Comparison of ENCODE assay signal across 8 mouse cellular contexts in genomic region chr2:181693339-181694280, GRCm38 (mm10). TPM values are rescaled to one million over a fixed set of nuclear protein-coding genes. Genes with fewer than 3 reads are reported as not detected.
DNase-seq lines count a peak whose midpoint lies in the region; TF ChIP-seq lines count a peak whose summit lies in the region.

Gene Rgs19, minus strand, starts transcription at chr2:181693977.

- TF ChIP-seq EP300 in MEL (IDR thresholded peaks at IDR 0.05; ENCODE audit: low read depth in 1 of 2, low read length in 2 of 2): peak in 1 of 2 experiments; percentile 41; a peak in 3 of 4 replicates

- under 1% methylated on average over 69 of the region's 75 CpGs for WGBS in hindbrain, embryonic 10.5 days

- TF ChIP-seq POLR2A in MEL (IDR thresholded peaks at IDR 0.05; ENCODE audit: control insufficient read depth in 1 of 2, insufficient read depth in 1 of 2, low read depth in 1 of 2, low read length in 2 of 2, poor library complexity in 1 of 2): peak; percentile 80 to 83; a peak in 3 of 4 replicates

- peaks cover 0 to 29% of the 10 kb centered on the region in 2 experiments; a peak in 3 of 4 replicates for H3K4me1 ChIP-seq in MEL (ENCODE audit: control insufficient read depth in 1 of 2, insufficient read depth in 2 of 2, low read length in 2 of 2)
- peaks cover 23% of the 10 kb centered on the region for H3K4me1 ChIP-seq in hindbrain, embryonic 10.5 days (replicated peaks)

- TF ChIP-seq CTCF in MEL (IDR thresholded peaks at IDR 0.05 in 2 of 3, conservative IDR thresholded peaks at IDR 0.05 in 1 of 3; ENCODE audit: control insufficient read depth in 1 of 3, insufficient read depth in 1 of 3, low read depth in 2 of 3, low read length in 3 of 3, poor library complexity in 1 of 3, severe bottlenecking in 1 of 3): 0 out of 6 replicates have a peak, but pooled peaks of 1 of the 3 experiments have one; percentile 2

- H3K4me3 ChIP-seq in MEL (ENCODE audit: control insufficient read depth in 1 of 2, insufficient read depth in 1 of 2, low read depth in 2 of 2, low read length in 2 of 2): peak within 1 kb of the TSS; percentile 82 to 90
- H3K4me3 ChIP-seq in hindbrain, embryonic 10.5 days: peak within 1 kb of the TSS; percentile 82

- no peak for TF ChIP-seq RAD21 in MEL (IDR thresholded peaks at IDR 0.05; ENCODE audit: low read depth, low read length)

- H3K36me3 ChIP-seq in MEL (ENCODE audit: control insufficient read depth in 1 of 2, insufficient read depth in 2 of 2, low read length in 2 of 2): peaks cover 0 to 23% of the 10 kb centered on the region in 2 experiments; a peak in 2 of 4 replicates
- H3K36me3 ChIP-seq in hindbrain, embryonic 10.5 days: peaks cover 25% of the 10 kb centered on the region

- H3K27ac ChIP-seq in MEL (ENCODE audit: control insufficient read depth, low read depth, low read length): peak within 1 kb of the TSS; percentile 84
- H3K27ac ChIP-seq in hindbrain, embryonic 10.5 days: peak within 1 kb of the TSS; percentile 93

- no peaks in the 10 kb centered on the region for H3K27me3 ChIP-seq in MEL (ENCODE audit: control insufficient read depth in 1 of 2, insufficient read depth in 2 of 2, low read length in 2 of 2)
- peaks cover 27% of the 10 kb centered on the region for H3K27me3 ChIP-seq in hindbrain, embryonic 10.5 days (ENCODE audit: insufficient read depth, poor library complexity, severe bottlenecking)

- H3K9ac ChIP-seq in MEL (ENCODE audit: control insufficient read depth, low read depth, low read length, poor library complexity, severe bottlenecking): peak within 1 kb of the TSS; percentile 93

- peak; percentile 94 for DNase-seq in MEL (ENCODE audit: low read depth, low spot score)
- peak; percentile 67 for DNase-seq in cerebellum, adult 9-10 months
- peak in 1 of 2 experiments; percentile 74 for DNase-seq in frontal cortex, adult 2 months (ENCODE audit: extremely low spot score in 1 of 2, low spot score in 1 of 2)
- peak; percentile 83 for DNase-seq in hindbrain, embryonic 10.5 days (ENCODE audit: low spot score)
- peak; percentile 77 to 80 for DNase-seq in layer of hippocampus, postnatal 14 days (ENCODE audit: low spot score in 2 of 2)
- peak; percentile 85 for DNase-seq in lung, postnatal 14 days
- peak; percentile 86 for DNase-seq in ovary, postnatal 36 days (ENCODE audit: low spot score)
- peak; percentile 90 to 92 for DNase-seq in thymus, postnatal 36 days

- no peaks in the 10 kb centered on the region for H3K9me3 ChIP-seq in MEL (replicated peaks; ENCODE audit: insufficient read depth, low read length)
- no peaks in the 10 kb centered on the region for H3K9me3 ChIP-seq in hindbrain, embryonic 10.5 days

- H3K79me2 ChIP-seq in MEL (ENCODE audit: control insufficient read depth, insufficient read depth, low read length, poor library complexity): peaks cover 26% of the 10 kb centered on the region

TF ChIP-seq in MEL, 35 proteins besides CTCF, POLR2A, EP300 and RAD21:
- TF ChIP-seq CHD1 (IDR thresholded peaks at IDR 0.05; ENCODE audit: low read depth, low read length) (no peak; the same call in 1 of the 2 replicates), ELF1 (IDR thresholded peaks at IDR 0.05; ENCODE audit: low read depth, low read length) (peak; percentile 76), MAX (IDR thresholded peaks at IDR 0.05; ENCODE audit: low read length) (peak; percentile 71), USF2 (IDR thresholded peaks at IDR 0.05; ENCODE audit: borderline replicate concordance in 1 of 2, insufficient read depth in 1 of 2, low read depth in 1 of 2, low read length in 2 of 2) (no peak), POLR2AphosphoS5 (IDR thresholded peaks at IDR 0.05; ENCODE audit: borderline replicate concordance, low read depth, low read length) (no peak; the same call in 1 of the 2 replicates), SIN3A (IDR thresholded peaks at IDR 0.05; ENCODE audit: low read length) (peak; percentile 84), USF1 (IDR thresholded peaks at IDR 0.05; ENCODE audit: low read depth, low read length) (no peak), ZKSCAN1 (IDR thresholded peaks at IDR 0.05; ENCODE audit: low read depth, low read length) (no peak), JUND (IDR thresholded peaks at IDR 0.05; ENCODE audit: low read depth, low read length) (no peak), MAZ (IDR thresholded peaks at IDR 0.05; ENCODE audit: low read depth, low read length) (peak; percentile 99), ETS1 (IDR thresholded peaks at IDR 0.05; ENCODE audit: low read depth, low read length) (peak; percentile 60), CHD2 (IDR thresholded peaks at IDR 0.05; ENCODE audit: low read length) (no peak), GATA1 (IDR thresholded peaks at IDR 0.05; ENCODE audit: low read depth, low read length) (no peak), MAFK (IDR thresholded peaks at IDR 0.05; ENCODE audit: borderline replicate concordance, low read depth, low read length) (no peak), POLR2AphosphoS2 (IDR thresholded peaks at IDR 0.05; ENCODE audit: low read length) (peak; percentile 70), MXI1 (IDR thresholded peaks at IDR 0.05; ENCODE audit: low read depth, low read length) (peak; percentile 90), TCF12 (IDR thresholded peaks at IDR 0.05; ENCODE audit: low read depth, low read length) (peak; percentile 43; the same call in 1 of the 2 replicates), ZMIZ1 (IDR thresholded peaks at IDR 0.05; ENCODE audit: low read depth, low read length) (peak; percentile 51; the same call in 1 of the 2 replicates), TBP (IDR thresholded peaks at IDR 0.05; ENCODE audit: low read depth, low read length) (no peak; the same call in 1 of the 2 replicates), MYC (IDR thresholded peaks at IDR 0.05; ENCODE audit: low read depth, low read length) (peak; percentile 76), UBTF (IDR thresholded peaks at IDR 0.05; ENCODE audit: borderline replicate concordance, insufficient read depth, low read depth, low read length) (no peak), SMC3 (IDR thresholded peaks at IDR 0.05; ENCODE audit: low read depth, low read length) (0 out of 2 replicates have a peak, but pooled peaks have one; percentile 4), BHLHE40 (IDR thresholded peaks at IDR 0.05; ENCODE audit: borderline replicate concordance, low read depth, low read length) (no peak), E2F4 (IDR thresholded peaks at IDR 0.05; ENCODE audit: borderline replicate concordance, low read depth, low read length) (no peak), NRF1 (IDR thresholded peaks at IDR 0.05; ENCODE audit: insufficient read depth, low read depth, low read length, poor library complexity, severe bottlenecking) (peak; percentile 89), KAT2A (conservative IDR thresholded peaks at IDR 0.05; ENCODE audit: low read depth, low read length) (no peak), ZC3H11A (IDR thresholded peaks at IDR 0.05; ENCODE audit: low read depth, low read length) (no peak), RCOR1 (IDR thresholded peaks at IDR 0.05; ENCODE audit: low read depth, low read length) (peak; percentile 42; the same call in 1 of the 2 replicates), ZNF384 (IDR thresholded peaks at IDR 0.05; ENCODE audit: low read depth, low read length) (no peak), HCFC1 (IDR thresholded peaks at IDR 0.05; ENCODE audit: low read depth, low read length) (peak; percentile 53), MEF2A (IDR thresholded peaks at IDR 0.05; ENCODE audit: extremely low read depth, insufficient replicate concordance, low read depth, low read length, poor library complexity, severe bottlenecking) (no peak), GABPA (IDR thresholded peaks at IDR 0.05; ENCODE audit: low read depth, low read length) (no peak), NELFE (IDR thresholded peaks at IDR 0.05; ENCODE audit: low read depth, low read length) (peak; percentile 88), TAL1 (IDR thresholded peaks at IDR 0.05; ENCODE audit: low read length) (no peak), MYB (IDR thresholded peaks at IDR 0.05; ENCODE audit: low read depth, low read length) (no peak)

RNA-seq across cellular contexts. Expression of gene Rgs19, which starts in this region (rescaled TPM):
- total RNA-seq in MEL (2012; rRNA removed): 45.5 and 46.2 TPM in 2 replicates
- polyA plus RNA-seq in MEL (2012; ENCODE audit: insufficient read depth in 1 of 2, insufficient read length in 2 of 2, low read depth in 1 of 2, low replicate concordance in 2 of 2, missing spikeins in 1 of 2): 100 to 1,000 TPM in 1 of 2 experiments, not detected in 1; 157 TPM
- polyA plus RNA-seq in frontal cortex, adult 2 months (2012; rRNA removed): 42.6 and 53.6 TPM in 2 replicates
- 69.1 and 79.2 TPM in 2 replicates for polyA plus RNA-seq in hindbrain, embryonic 10.5 days (2016; fragmentation: Nextera tagmentation; extraction: Ambion mirVana)
- 10 to 100 TPM; 41.5 to 44.4 TPM for total RNA-seq in layer of hippocampus, postnatal 14 days (2021)
